ENCODE assay signal across 12 mouse cellular contexts in the genomic region with DNA sequence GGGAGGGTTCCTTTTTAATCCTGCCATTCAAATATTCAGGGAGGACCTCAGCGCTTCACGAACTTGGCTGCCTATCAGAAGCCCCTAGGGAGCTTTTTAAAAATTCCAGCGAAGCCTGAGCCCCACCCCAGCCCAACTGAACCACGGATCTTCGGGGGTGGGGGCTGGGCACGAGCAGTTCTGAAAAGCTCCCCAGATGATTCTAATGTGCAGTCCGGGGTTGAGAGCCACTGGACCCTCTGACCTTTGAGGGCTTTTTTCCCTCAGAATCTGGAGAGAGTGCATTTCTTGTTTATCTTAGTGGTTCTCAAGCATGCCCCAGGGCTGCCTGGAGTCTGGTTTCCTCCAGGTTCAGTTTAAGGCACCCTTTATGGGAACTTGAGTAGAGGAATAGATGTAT. TPM values are rescaled to one million over a fixed set of nuclear protein-coding genes. Genes with fewer than 3 reads are reported as not detected.
DNase-seq lines count a peak whose midpoint lies in the region; ATAC-seq lines count a peak whose summit lies in the region.
"Had no signal": no experiment of that assay in that cellular context is flagged by ENCODE, and none has a peak within 500 bp of the region (broad histone marks: within the 10 kb centered on the region; RNA-seq: fewer than 3 reads in every experiment).

No protein-coding gene starts in this region.

- peak; percentile 36; the same call in 1 of the 2 replicates for ATAC-seq in kidney, embryonic 14.5 days (ENCODE audit: low FRiP score, low TSS enrichment)
- ATAC-seq: intestine, embryonic 15.5 days; liver, embryonic 12.5 days had no signal

- 12% methylated on average over 7 of the region's 7 CpGs for WGBS in kidney, embryonic 14.5 days

- no peak overlapping the region for H3K9ac ChIP-seq in kidney, embryonic 14.5 days (ENCODE audit: low read depth, low read length)
- H3K9ac ChIP-seq: intestine, embryonic 15.5 days; liver, embryonic 12.5 days had no signal

- DNase-seq in adrenal gland, postnatal 14 days, result peak; percentile 17
- no peak for DNase-seq in adrenal gland, adult 8-10 months
- no peak for DNase-seq in kidney, adult 11 months
- peak; percentile 55 for DNase-seq in embryo, embryonic 9.5 days (ENCODE audit: extremely low spot score)
- peak; percentile 48 to 58 for DNase-seq in kidney, postnatal 4 days
- no peak for DNase-seq in urinary bladder, postnatal 36 days (ENCODE audit: low spot score in 2 of 2)
- DNase-seq in right cerebral cortex, adult 18-20 months, result no peak
- DNase-seq: cerebellum, postnatal 14 days; layer of hippocampus, postnatal 36 days had no signal

- H3K36me3 ChIP-seq in kidney, embryonic 14.5 days (ENCODE audit: control insufficient read depth, insufficient read depth, low read length), result no peaks in the 10 kb centered on the region
- H3K36me3 ChIP-seq: intestine, embryonic 15.5 days; liver, embryonic 12.5 days had no signal

- no peak overlapping the region for H3K4me2 ChIP-seq in kidney, embryonic 14.5 days (replicated peaks; ENCODE audit: low read depth, low read length)
- H3K4me2 ChIP-seq: intestine, embryonic 15.5 days; liver, embryonic 12.5 days had no signal

- H3K4me1 ChIP-seq in kidney, embryonic 14.5 days (ENCODE audit: control insufficient read depth, insufficient read depth, low read length), result peaks cover 24% of the 10 kb centered on the region

- H3K9me3 ChIP-seq in kidney, embryonic 14.5 days (ENCODE audit: control insufficient read depth, low read length), result no peaks in the 10 kb centered on the region
- H3K9me3 ChIP-seq: intestine, embryonic 15.5 days; liver, embryonic 12.5 days had no signal

- H3K4me3 ChIP-seq in kidney, embryonic 14.5 days (ENCODE audit: low read length), result no peak overlapping the region
- H3K4me3 ChIP-seq: intestine, embryonic 15.5 days; liver, embryonic 12.5 days had no signal

- H3K27ac ChIP-seq in kidney, embryonic 14.5 days (ENCODE audit: low read depth, low read length), result no peak overlapping the region; the same call in 1 of the 2 replicates
- H3K27ac ChIP-seq: intestine, embryonic 15.5 days; liver, embryonic 12.5 days had no signal

- H3K27me3 ChIP-seq in kidney, embryonic 14.5 days (ENCODE audit: control insufficient read depth, insufficient read depth, low read length), result no peaks in the 10 kb centered on the region
- H3K27me3 ChIP-seq: intestine, embryonic 15.5 days; liver, embryonic 12.5 days had no signal

RNA-seq across cellular contexts. Expression of gene Tcf7l1, which starts 27.4 kb away (rescaled TPM):
- total RNA-seq in adrenal gland, postnatal 14 days (2021), result 18.2 and 21.4 TPM in 2 replicates
- 10 to 100 TPM in 2 of 4 experiments, 1 to 10 TPM in 2; 8.2 to 21.0 (median 12.2) TPM for total RNA-seq in adrenal gland, adult 8-10 months (2022)
- 38.7 and 48.8 TPM in 2 replicates for polyA plus RNA-seq in kidney, embryonic 14.5 days (2014; fragmentation: Nextera tagmentation; extraction: Ambion mirVana)

Comparison
In these comparisons a context has a peak if more than half of its experiments do, and no peak if none do; other contexts are left out.
1. DNase-seq: peak in adrenal gland, postnatal 14 days (single experiment), embryo, embryonic 9.5 days (single experiment) and kidney, postnatal 4 days (2 of 2); none in adrenal gland, adult 8-10 months (single experiment), kidney, adult 11 months (single experiment), urinary bladder, postnatal 36 days (0 of 2) and right cerebral cortex, adult 18-20 months (single experiment).